Mouse (Mus musculus) MEL (cell line): Measurements from ENCODE around the gene Pbp2.

Experiments used
- CTCF ChIP-seq, 3 experiments: IDR thresholded peaks in 2 of 3; conservative IDR thresholded peaks in 1 of 3; 2 replicates each; pipeline ENCODE4 v1.5.1; 2011 to 2012; ENCODE audit warnings: low read length in 3 of 3, low read depth in 2 of 3, mild to moderate bottlenecking in 2 of 3, improper control_type of control experiment in 1 of 3, inconsistent platforms in 1 of 3, mixed read lengths in 1 of 3, moderate library complexity in 1 of 3; ENCODE audit not compliant: control insufficient read depth in 1 of 3, insufficient read depth in 1 of 3, poor library complexity in 1 of 3, severe bottlenecking in 1 of 3
- GABPA ChIP-seq: IDR thresholded peaks from 2 replicates; pipeline ENCODE4 v1.6.1; 2012; ENCODE audit warnings: low read depth, mild to moderate bottlenecking, inconsistent platforms, low read length, improper control_type of control experiment, moderate library complexity
- MAX ChIP-seq: IDR thresholded peaks from 2 replicates; pipeline ENCODE4 v1.6.1; 2011; ENCODE audit warnings: low read length, improper control_type of control experiment
- ZMIZ1 ChIP-seq: IDR thresholded peaks from 2 replicates; pipeline ENCODE4 v1.6.1; 2012; ENCODE audit warnings: low read depth, mild to moderate bottlenecking, inconsistent platforms, low read length, improper control_type of control experiment, moderate library complexity

DNA sequence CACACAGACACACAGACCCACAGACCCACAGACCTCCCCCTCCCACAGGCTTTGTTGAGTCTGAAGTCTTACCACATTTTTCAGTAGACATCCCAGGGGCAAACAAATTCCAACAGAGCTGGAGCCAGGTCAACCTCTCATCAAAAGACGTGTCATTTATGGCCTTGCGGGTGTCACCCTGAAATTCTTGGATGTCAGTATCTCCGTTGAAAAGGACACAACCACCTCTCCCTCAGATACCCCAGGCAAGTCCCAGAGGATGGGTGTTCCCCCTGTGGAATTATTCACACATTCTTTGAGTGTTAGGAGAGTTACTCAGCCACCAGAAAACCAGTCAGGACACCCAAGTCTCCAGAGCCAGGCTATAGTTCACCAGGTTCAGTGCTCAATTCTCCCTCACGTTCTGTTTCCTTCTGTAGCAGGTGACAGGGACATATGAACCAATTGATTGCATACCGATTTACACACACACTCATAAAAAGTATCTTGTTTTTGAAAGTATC lies 9.3 kb upstream of the Pbp2 start:
- TF ChIP-seq CTCF (IDR thresholded peaks at IDR 0.05 in 2 of 3, conservative IDR thresholded peaks at IDR 0.05 in 1 of 3; ENCODE audit: control insufficient read depth in 1 of 3, insufficient read depth in 1 of 3, low read depth in 2 of 3, low read length in 3 of 3, poor library complexity in 1 of 3, severe bottlenecking in 1 of 3) (no peak), MAX (no peak), GABPA (no peak), ZMIZ1 (no peak)
